Mouse (Mus musculus): ENCODE data around the gene Elavl2. TPM values are rescaled to one million over a fixed set of nuclear protein-coding genes. Genes with fewer than 3 reads are reported as not detected.
A peak's percentile ranks its signal among the peaks of the same experiment; 100 is the strongest.

The Elavl2 gene
- polyA plus RNA-seq, 1 experiment from 2014 or later: 94.7 TPM

DNA sequence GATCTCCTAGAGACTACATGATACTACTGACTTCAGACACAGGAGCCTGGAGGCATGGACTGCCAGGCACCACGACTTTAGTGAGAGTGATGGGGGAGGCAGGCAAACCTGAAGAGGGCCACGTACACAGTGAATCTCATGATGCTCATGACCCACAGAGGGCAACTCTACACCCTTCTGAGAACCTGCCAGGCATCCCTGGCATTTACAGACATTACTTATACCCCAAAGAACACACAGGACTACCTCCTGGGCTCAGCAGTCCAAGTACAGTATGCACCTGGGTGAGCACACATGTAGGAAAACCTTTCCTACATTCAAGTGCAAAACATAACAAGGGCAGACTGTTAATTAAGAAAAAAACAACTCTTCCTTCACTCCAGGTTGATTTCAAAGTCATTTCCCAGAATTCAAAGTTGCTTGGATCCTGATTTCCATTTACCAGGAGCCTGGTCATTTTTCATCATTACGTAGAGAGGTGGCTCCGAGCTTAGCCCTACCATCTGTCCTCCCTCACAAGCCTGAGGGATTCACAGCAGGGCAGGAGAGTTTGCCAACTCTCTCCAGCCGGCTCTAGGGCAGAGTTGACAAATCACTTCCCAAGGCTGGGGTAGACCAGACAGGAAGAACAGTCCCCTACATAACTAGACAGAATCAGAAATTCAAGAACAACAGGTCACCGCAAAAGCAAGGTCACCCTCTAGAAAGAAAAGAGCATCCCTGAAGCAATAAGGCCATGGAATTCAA lies 161.7 kb downstream of the Elavl2 start:
- Histone ChIP-seq H3K4me1 (peaks cover 14% of the 10 kb centered on the region), H3K27me3 (no peaks in the 10 kb centered on the region), H3K4me3 (replicated peaks) (no peak overlapping the region), H3K9ac (no peak overlapping the region), H3K27ac (no peak overlapping the region), H3K4me2 (no peak overlapping the region), H3K9me3 (no peaks in the 10 kb centered on the region), H3K36me3 (replicated peaks) (peaks cover 4% of the 10 kb centered on the region; the same call in 1 of the 2 replicates)
- ATAC-seq (ENCODE audit: low FRiP score): no peak
- 84% methylated on average over 6 of the region's 6 CpGs for WGBS

DNA sequence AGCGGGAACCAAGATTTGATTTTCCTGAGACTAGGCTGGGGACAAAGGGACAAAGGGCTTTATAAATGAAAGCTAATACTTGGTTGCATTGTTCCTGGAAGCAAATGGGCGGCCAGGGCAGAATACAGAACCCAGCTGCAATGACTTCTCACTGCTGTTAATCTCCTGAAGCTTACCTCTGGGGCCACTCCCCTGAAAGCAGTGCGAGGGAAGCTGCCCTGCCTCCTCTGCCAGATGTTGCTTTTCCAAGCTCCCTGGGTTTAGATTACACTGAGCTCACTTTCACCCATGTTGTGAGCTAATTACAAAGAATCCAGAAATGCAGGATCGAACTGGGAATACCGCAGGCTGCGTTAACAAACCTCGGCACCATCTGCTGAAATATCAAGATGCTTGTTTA lies 163.6 kb downstream of the Elavl2 start:
- no peaks in the 10 kb centered on the region for H3K9me3 ChIP-seq
- 6% methylated on average over 7 of the region's 7 CpGs for WGBS
- ATAC-seq (ENCODE audit: low FRiP score): no peak
- no peaks in the 10 kb centered on the region for H3K27me3 ChIP-seq
- no peak overlapping the region for H3K4me2 ChIP-seq
- H3K27ac ChIP-seq: 0 out of 2 replicates have a peak overlapping the region, but pooled peaks have one; percentile 36
- H3K4me3 ChIP-seq (replicated peaks): no peak overlapping the region
- H3K4me1 ChIP-seq: peaks cover 14% of the 10 kb centered on the region
- H3K36me3 ChIP-seq (replicated peaks): no peaks in the 10 kb centered on the region; the same call in 1 of the 2 replicates
- H3K9ac ChIP-seq: no peak overlapping the region

DNA sequence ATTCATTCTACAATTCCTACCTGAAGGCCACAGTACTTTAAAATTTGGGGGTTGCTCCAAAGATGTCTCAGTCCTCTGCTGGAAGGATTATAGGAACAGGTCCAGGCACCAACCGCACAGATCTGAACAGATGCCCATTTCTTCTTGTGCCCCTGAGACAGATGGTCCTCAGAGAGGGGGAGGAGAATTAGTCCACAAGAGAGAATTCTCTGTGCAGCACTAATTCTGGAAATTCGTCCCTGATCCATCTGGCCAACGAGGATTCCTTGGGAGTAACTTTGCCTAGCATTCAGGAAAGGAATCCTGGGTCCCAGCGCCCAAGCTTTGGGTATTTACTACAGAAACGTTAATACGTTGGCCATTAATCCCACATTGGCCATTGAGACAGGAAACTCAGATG lies 165.6 kb downstream of the Elavl2 start:
- Histone ChIP-seq H3K27me3 (no peaks in the 10 kb centered on the region), H3K27ac (no peak overlapping the region), H3K4me3 (replicated peaks) (no peak overlapping the region), H3K36me3 (replicated peaks) (peaks cover 5% of the 10 kb centered on the region; the same call in 1 of the 2 replicates), H3K9ac (no peak overlapping the region), H3K4me2 (no peak overlapping the region), H3K9me3 (no peaks in the 10 kb centered on the region), H3K4me1 (peaks cover 17% of the 10 kb centered on the region)
- no peak for ATAC-seq (ENCODE audit: low FRiP score)
- WGBS: 87% methylated on average over 6 of the region's 6 CpGs

DNA sequence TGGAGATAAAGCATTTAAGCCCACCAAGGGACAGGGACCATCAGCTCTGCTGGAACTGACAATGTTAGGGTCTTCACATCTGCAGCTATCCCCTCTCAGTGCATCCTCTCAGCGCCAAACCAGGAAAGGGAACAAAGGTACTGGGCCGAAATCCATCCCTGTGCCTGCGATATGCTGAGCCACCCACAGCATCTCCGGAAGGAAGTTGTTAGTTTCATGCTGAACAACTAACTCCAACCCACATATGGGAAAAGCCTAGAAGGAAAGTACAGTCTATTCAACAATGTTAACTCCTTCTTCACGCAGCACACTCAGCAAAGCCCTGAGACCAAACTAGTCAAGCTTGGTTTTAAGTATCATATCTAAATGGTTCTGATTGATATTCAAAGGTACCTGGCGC lies 167.0 kb downstream of the Elavl2 start:
- peaks cover 14% of the 10 kb centered on the region for H3K4me1 ChIP-seq
- no peaks in the 10 kb centered on the region for H3K27me3 ChIP-seq
- no peak overlapping the region for H3K9ac ChIP-seq
- H3K36me3 ChIP-seq (replicated peaks): peaks cover 6% of the 10 kb centered on the region
- ATAC-seq (ENCODE audit: low FRiP score): no peak
- H3K4me3 ChIP-seq (replicated peaks): no peak overlapping the region
- H3K27ac ChIP-seq: no peak overlapping the region
- H3K4me2 ChIP-seq: no peak overlapping the region
- 94% methylated on average over 6 of the region's 6 CpGs for WGBS
- no peaks in the 10 kb centered on the region for H3K9me3 ChIP-seq

DNA sequence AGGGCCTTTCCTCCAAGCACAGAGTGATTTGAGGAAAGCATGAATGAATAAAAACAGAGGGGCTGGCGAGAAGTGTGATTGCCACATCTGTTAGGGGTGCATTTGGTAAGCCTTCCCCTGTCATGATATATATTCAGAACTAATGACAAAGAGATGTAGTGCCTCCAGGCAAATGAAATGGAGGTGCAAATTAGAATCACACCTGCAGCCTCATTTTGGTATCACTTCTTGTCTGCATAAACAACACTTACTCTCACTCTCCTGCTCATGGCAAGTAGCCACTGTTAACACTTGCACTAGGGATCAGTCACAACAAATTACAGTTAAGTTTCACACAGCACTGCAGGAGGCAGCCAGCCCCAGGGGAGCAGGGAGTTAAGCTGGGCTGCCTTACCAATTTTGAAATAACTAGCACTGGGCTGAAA lies 170.1 kb downstream of the Elavl2 start:
- no peak overlapping the region for H3K27ac ChIP-seq
- peak; percentile 84 for ATAC-seq (ENCODE audit: low FRiP score)
- peaks cover 28% of the 10 kb centered on the region for H3K36me3 ChIP-seq (replicated peaks)
- WGBS: 72% methylated on average over 1 of the region's 1 CpGs
- H3K9me3 ChIP-seq: no peaks in the 10 kb centered on the region
- no peak overlapping the region for H3K9ac ChIP-seq
- H3K4me3 ChIP-seq (replicated peaks): no peak overlapping the region
- H3K27me3 ChIP-seq: no peaks in the 10 kb centered on the region
- no peak overlapping the region for H3K4me2 ChIP-seq
- 0 out of 2 replicates have a peak, but pooled peaks cover 3% of the 10 kb centered on the region for H3K4me1 ChIP-seq

DNA sequence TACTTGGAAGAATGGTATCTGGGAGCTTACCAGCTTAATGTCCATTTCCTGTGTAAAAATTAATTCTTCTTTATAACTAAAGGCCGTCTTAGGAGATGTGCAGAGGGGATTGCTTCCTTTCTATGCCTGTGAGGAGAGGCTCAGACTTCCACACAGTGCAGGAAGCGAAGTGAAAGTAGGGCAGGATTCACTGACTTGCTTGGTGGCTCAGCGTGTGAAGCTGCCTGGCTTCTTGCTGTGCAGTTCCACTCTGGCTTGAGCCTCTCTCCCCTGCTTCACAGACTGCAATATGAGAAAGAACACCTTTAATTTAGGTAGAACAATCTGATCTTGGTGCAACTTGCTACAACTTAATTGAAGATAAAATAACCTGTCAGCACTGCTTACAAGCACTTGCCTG lies 172.2 kb downstream of the Elavl2 start:
- no peak for ATAC-seq (ENCODE audit: low FRiP score)
- Histone ChIP-seq H3K27me3 (no peaks in the 10 kb centered on the region), H3K4me2 (no peak overlapping the region), H3K9me3 (no peaks in the 10 kb centered on the region), H3K36me3 (replicated peaks) (peaks cover 40% of the 10 kb centered on the region), H3K4me3 (replicated peaks) (no peak overlapping the region), H3K4me1 (0 out of 2 replicates have a peak, but pooled peaks cover 3% of the 10 kb centered on the region), H3K27ac (no peak overlapping the region), H3K9ac (no peak overlapping the region)
- WGBS: 89% methylated on average over 3 of the region's 3 CpGs

DNA sequence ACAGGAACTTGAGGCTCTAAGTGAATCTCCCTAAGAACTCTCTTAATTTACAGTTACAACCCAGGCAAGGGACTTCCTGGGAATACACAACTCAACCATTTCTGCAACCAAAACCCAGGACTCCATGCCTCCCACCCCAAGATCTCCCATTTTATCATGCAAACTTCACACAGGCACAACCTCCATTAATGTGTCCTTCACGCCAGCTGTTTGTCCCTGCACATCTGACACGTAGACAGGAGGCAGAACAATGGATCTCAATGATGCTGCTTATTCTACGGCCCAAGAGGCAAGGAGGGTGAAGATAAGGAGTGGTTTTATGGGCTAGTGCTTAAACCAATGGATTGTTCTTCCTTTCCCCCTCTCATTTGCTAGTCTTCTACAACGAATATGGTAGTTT lies 176.8 kb downstream of the Elavl2 start:
- Histone ChIP-seq H3K4me3 (replicated peaks) (no peak overlapping the region), H3K9ac (no peak overlapping the region), H3K27ac (no peak overlapping the region), H3K27me3 (no peaks in the 10 kb centered on the region), H3K9me3 (no peaks in the 10 kb centered on the region), H3K4me2 (no peak overlapping the region), H3K4me1 (no peaks in the 10 kb centered on the region), H3K36me3 (replicated peaks) (peaks cover 56% of the 10 kb centered on the region)
- no peak for ATAC-seq (ENCODE audit: low FRiP score)
- WGBS: 90% methylated on average over 4 of the region's 4 CpGs

DNA sequence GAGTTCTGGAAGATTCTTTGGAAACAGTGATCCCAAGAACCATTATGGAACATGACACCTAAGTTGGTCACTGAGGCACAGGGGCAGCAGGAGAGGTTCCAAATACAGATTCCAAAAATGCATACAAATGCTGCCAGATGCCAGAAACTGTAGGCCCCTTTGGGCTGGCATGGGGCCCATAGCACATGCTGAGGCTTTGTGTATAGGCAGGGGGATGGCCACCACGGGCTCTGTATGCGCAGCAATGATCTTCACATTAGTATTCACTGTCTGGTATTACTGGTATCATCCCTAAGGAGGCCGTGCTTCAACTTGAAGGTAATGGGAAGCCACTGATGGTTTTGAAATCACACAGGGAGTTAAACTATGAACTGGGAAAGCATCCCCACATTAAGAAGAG lies 181.3 kb downstream of the Elavl2 start:
- H3K4me2 ChIP-seq: no peak overlapping the region
- 86% methylated on average over 3 of the region's 3 CpGs for WGBS
- no peaks in the 10 kb centered on the region for H3K9me3 ChIP-seq
- H3K27me3 ChIP-seq: no peaks in the 10 kb centered on the region
- ATAC-seq (ENCODE audit: low FRiP score): no peak
- H3K36me3 ChIP-seq (replicated peaks): peaks cover 34% of the 10 kb centered on the region
- H3K4me3 ChIP-seq (replicated peaks): no peak overlapping the region
- H3K27ac ChIP-seq: no peak overlapping the region
- no peaks in the 10 kb centered on the region for H3K4me1 ChIP-seq
- H3K9ac ChIP-seq: no peak overlapping the region

DNA sequence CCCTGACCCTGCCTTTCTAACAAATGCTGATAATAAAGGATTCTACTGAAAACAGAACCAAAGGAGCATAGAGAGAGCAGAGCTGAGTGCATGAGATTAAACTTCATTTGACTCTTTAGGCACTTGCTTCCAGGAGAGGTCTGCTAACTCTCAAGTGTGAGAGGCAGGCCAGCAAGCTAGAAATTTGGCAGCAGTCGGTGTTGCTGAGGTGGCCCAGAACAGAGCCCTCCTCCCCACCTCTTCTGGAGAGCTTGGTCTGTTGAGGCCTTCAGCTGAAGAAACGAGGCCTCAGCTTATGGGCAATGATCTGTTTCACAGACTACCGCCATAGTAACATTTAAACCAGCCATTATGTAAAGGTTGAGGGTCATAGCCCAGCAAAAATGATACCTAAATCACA lies 186.7 kb downstream of the Elavl2 start:
- no peak overlapping the region for H3K4me3 ChIP-seq (replicated peaks)
- WGBS: 86% methylated on average over 3 of the region's 3 CpGs
- no peak overlapping the region for H3K27ac ChIP-seq
- no peak overlapping the region for H3K4me2 ChIP-seq
- H3K9ac ChIP-seq: no peak overlapping the region
- no peaks in the 10 kb centered on the region for H3K9me3 ChIP-seq
- ATAC-seq (ENCODE audit: low FRiP score): no peak
- H3K36me3 ChIP-seq (replicated peaks): peaks cover 24% of the 10 kb centered on the region
- H3K4me1 ChIP-seq: no peaks in the 10 kb centered on the region
- H3K27me3 ChIP-seq: no peaks in the 10 kb centered on the region

DNA sequence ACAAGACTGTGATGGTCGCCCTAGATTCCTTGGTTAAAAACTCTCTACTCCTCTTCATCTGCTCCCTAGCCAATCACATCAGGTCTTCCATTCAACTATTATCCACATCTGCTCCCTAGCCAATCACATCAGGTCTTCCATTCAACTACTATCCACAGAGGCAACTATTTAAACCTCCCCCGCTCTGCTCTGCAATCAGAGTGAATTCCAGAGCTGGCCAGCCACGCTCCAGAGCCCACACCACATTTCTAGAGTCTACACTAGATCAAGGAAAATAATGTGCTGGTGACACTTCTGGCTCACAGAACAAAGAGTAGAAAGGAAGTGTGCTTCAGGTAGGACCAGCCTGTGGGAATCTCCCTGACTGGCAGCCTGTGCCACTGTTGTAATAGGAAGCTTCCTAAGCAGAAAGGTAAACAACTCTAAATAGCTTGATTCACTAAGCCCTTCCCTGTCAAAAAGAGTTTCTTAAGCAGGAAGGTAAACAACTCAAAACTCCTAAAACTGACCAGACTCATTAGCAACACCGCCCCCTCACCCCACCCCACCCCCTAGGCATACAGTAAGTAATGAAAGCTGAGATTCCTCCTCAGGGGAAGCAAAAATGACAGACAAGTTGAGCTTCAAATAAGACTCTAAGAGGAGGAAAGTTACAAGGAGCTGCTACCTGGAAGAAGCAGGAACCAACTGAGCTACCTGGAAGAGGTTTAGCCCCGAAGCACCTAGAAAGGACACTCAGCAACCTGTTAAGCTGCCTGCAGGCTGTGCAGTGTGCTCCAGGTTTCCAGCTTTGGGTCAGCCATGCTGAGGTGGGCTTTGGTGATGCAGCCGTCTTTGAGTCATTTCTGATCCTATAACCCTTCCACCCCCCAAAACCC lies 191.9 kb downstream of the Elavl2 start:
- no peaks in the 10 kb centered on the region for H3K9me3 ChIP-seq
- 68% methylated on average over 6 of the region's 6 CpGs for WGBS
- H3K4me3 ChIP-seq (replicated peaks): no peak overlapping the region
- peaks cover 17% of the 10 kb centered on the region for H3K36me3 ChIP-seq (replicated peaks)
- H3K9ac ChIP-seq: no peak overlapping the region
- H3K4me1 ChIP-seq: no peaks in the 10 kb centered on the region
- no peak overlapping the region for H3K27ac ChIP-seq
- H3K4me2 ChIP-seq: no peak overlapping the region
- ATAC-seq (ENCODE audit: low FRiP score): no peak
- H3K27me3 ChIP-seq: no peaks in the 10 kb centered on the region
